Mouse (Mus musculus) ES-Bruce4 (cell line): ENCODE measurements at regions not wholly inside any gene's neighbourhood (a gene's known extent, or its start where the extent isn't known, plus 50 kb on each side); places are given as distances from the start of the nearest gene placed in this dataset.

Source experiments
- H3K27ac ChIP-seq: 2 replicates; pipeline ENCODE4 v1.5.1; 2012; ENCODE audit warnings: low read length, inconsistent platforms; ENCODE audit not compliant: insufficient read depth
- H3K27me3 ChIP-seq: 2 replicates; pipeline ENCODE4 v1.6.1; 2012; ENCODE audit warnings: mild to moderate bottlenecking, low read length, inconsistent platforms; ENCODE audit not compliant: control insufficient read depth, poor library complexity, insufficient read depth, severe bottlenecking
- H3K36me3 ChIP-seq: 2 replicates; pipeline ENCODE4 v1.6.1; 2012; ENCODE audit warnings: inconsistent platforms, mild to moderate bottlenecking, low read length, moderate library complexity; ENCODE audit not compliant: control insufficient read depth, poor library complexity, insufficient read depth, severe bottlenecking
- H3K4me1 ChIP-seq: one replicate; pipeline ENCODE4 v1.8.1; 2011; ENCODE audit warnings: low read length; ENCODE audit not compliant: control insufficient read depth, insufficient read depth
- H3K4me3 ChIP-seq: 2 replicates; pipeline ENCODE4 v1.5.1; 2011; ENCODE audit warnings: low read depth, mild to moderate bottlenecking, low read length
- H3K9ac ChIP-seq: 2 replicates; pipeline ENCODE4 v1.6.1; 2012; ENCODE audit warnings: low read depth, mild to moderate bottlenecking, inconsistent platforms; ENCODE audit not compliant: poor library complexity, severe bottlenecking
- H3K9me3 ChIP-seq: replicated peaks from 2 replicates; pipeline ENCODE4 v1.6.1; 2012; ENCODE audit warnings: mild to moderate bottlenecking, low read length, inconsistent platforms; ENCODE audit not compliant: control insufficient read depth, poor library complexity, insufficient read depth, severe bottlenecking
- CTCF ChIP-seq: IDR thresholded peaks from one replicate; pipeline ENCODE4 v1.8.1; 2011; ENCODE audit warnings: low read depth, low read length
- EP300 ChIP-seq: IDR thresholded peaks from 2 replicates; pipeline ENCODE4 v1.6.1; 2011; ENCODE audit warnings: low read depth, low read length; ENCODE audit not compliant: insufficient read depth
- POLR2A ChIP-seq: IDR thresholded peaks from one replicate; pipeline ENCODE4 v1.8.1; 2011; ENCODE audit warnings: low read length; ENCODE audit not compliant: insufficient read depth

DNA sequence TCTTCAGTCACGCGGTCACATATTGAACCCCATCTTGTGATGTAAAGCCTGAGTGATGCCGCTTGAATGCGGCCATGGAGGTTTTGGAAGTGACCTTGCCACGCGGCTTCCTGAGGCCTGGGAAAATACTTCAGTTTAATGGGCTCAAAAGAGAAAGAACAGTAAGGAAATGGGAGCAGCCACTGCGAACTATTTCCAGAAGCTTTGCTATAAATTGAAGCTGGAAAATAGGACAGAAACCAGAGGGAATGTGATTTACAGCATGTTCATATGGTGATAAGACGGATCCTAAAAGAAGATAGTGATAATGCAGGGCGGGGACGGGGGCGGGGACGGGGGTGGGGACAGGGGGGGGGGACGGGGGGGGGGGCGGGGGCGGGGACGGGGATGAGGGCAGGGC, 52.7 kb upstream of the Trpc4 start:
- TF ChIP-seq EP300 (no peak), CTCF (no peak), POLR2A (no peak)
- no peaks in the 10 kb centered on the region for H3K36me3 ChIP-seq
- no peak overlapping the region for H3K9ac ChIP-seq
- H3K27ac ChIP-seq, result no peak overlapping the region
- H3K4me3 ChIP-seq, result no peak overlapping the region
- no peaks in the 10 kb centered on the region for H3K4me1 ChIP-seq
- H3K9me3 ChIP-seq, result no peaks in the 10 kb centered on the region
- H3K27me3 ChIP-seq, result no peaks in the 10 kb centered on the region

DNA sequence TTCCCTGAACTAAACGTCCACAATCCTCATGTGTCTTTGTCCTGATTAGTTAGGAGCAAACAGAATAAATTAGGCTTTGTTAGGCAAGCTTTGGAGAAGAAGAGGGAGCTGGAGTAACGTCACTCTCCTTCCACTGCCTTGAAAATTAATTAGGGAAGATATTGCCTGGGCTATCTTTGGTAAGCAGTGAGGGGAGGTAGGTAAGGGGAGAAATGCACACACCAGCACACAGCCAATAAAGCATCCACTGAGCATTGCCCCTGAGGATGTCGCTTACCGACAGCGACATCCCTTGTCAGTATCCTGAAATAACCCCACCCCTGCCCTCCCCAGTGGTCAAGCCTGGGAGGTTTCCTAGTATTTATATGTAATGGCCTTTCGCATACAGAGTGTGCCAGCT, 72.2 kb upstream of the Trpc4 start:
- H3K27ac ChIP-seq, result no peak overlapping the region
- no peaks in the 10 kb centered on the region for H3K36me3 ChIP-seq
- no peaks in the 10 kb centered on the region for H3K27me3 ChIP-seq
- no peak overlapping the region for H3K9ac ChIP-seq
- no peaks in the 10 kb centered on the region for H3K9me3 ChIP-seq
- TF ChIP-seq CTCF (no peak), EP300 (no peak), POLR2A (no peak)
- no peaks in the 10 kb centered on the region for H3K4me1 ChIP-seq
- no peak overlapping the region for H3K4me3 ChIP-seq

DNA sequence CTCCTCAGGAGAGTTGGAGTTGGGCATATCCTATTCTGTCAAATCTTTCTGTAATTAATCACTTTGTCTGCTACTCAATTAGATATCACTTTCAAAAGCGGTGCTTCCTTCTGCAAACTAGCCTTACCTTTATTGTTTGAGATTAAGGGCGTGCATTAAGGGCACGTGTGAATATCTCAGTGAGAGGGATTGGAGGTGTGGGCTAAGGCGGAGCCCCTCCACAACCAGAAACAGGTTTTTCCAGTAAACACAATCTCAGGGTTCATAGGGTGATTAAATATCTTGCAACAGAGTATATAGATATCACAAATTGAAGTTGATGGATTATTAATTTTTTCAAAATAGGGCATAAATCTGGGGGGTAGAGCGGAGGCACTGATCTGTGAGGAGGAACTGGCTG, 79.4 kb upstream of the Trpc4 start:
- Histone ChIP-seq H3K4me3 (no peak overlapping the region), H3K27ac (no peak overlapping the region), H3K4me1 (no peaks in the 10 kb centered on the region), H3K9me3 (no peaks in the 10 kb centered on the region), H3K36me3 (no peaks in the 10 kb centered on the region), H3K9ac (no peak overlapping the region), H3K27me3 (no peaks in the 10 kb centered on the region; the same call in 1 of the 2 replicates)
- no peak for TF ChIP-seq CTCF
- no peak for TF ChIP-seq POLR2A
- no peak for TF ChIP-seq EP300

DNA sequence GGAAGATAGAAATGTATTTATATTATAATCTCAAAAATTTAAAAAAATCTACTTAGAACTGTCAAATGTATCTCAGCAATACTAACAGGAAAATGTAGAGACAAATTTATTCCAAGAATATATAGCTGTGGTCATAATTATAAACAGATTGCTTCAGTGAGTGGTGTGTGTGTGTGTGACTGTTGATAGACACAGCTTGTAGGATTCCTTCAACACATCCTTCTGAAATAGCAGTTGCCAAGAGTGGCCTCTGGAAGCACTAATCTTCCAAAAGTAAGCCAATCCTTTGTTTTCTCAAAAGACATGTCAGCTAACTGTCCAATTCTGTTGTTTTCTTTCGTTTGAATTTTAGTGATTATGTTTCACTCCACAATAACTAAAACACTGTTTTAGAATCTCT, 95.2 kb upstream of the Trpc4 start:
- H3K4me1 ChIP-seq, result no peaks in the 10 kb centered on the region
- no peak overlapping the region for H3K27ac ChIP-seq
- no peak for TF ChIP-seq EP300
- no peak for TF ChIP-seq CTCF
- no peak for TF ChIP-seq POLR2A
- no peaks in the 10 kb centered on the region for H3K27me3 ChIP-seq
- H3K4me3 ChIP-seq, result no peak overlapping the region
- no peak overlapping the region for H3K9ac ChIP-seq
- H3K9me3 ChIP-seq, result no peaks in the 10 kb centered on the region
- H3K36me3 ChIP-seq, result no peaks in the 10 kb centered on the region

DNA sequence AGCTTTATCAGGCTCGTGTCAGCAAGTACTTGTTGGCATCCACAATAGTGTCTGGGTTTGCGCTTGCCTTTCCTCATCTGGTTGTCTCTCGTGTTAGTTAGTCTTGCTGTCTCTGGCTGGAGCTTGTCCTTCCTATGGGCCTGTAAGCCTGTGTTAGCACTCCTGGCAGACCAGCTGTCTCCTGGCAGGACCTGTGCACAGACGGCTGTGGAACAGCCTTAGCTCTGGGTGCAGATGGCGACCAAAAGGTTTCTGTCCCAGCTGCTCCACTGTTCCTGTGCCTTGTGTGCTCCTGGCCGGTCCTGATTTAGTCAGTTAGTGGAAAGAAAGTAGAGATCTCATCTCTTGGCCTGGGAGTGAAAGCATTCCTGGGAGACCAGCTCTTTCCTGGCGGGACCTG, 101.5 kb upstream of the Trpc4 start:
- Histone ChIP-seq H3K4me3 (no peak overlapping the region), H3K27ac (no peak overlapping the region), H3K27me3 (no peaks in the 10 kb centered on the region), H3K9ac (no peak overlapping the region), H3K36me3 (no peaks in the 10 kb centered on the region), H3K4me1 (no peaks in the 10 kb centered on the region), H3K9me3 (no peaks in the 10 kb centered on the region)
- TF ChIP-seq POLR2A (no peak), CTCF (no peak), EP300 (no peak)

DNA sequence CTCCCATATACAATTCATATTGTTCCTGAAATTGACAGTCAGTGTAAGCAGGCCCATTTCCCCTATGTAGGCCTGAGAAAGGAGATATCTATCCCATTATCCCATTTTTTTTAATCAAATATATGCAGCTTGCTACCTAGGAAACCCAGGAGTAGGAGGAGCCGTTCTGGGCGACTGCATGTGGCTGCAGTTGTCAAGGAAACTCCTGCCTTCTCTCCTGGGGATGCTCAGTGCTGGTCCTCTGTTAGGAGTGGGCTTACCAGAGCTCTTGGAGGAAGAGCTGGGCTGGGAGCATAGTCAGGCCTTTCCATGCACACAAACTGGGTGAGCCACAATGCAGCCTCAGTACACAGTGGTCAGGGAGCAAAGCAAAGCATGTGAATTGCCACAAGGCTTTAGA, 106.5 kb upstream of the Trpc4 start:
- Histone ChIP-seq H3K27ac (no peak overlapping the region), H3K9me3 (no peaks in the 10 kb centered on the region), H3K4me3 (no peak overlapping the region), H3K27me3 (no peaks in the 10 kb centered on the region), H3K36me3 (no peaks in the 10 kb centered on the region), H3K9ac (no peak overlapping the region), H3K4me1 (no peaks in the 10 kb centered on the region)
- TF ChIP-seq POLR2A, result no peak
- TF ChIP-seq CTCF, result no peak
- TF ChIP-seq EP300, result no peak

DNA sequence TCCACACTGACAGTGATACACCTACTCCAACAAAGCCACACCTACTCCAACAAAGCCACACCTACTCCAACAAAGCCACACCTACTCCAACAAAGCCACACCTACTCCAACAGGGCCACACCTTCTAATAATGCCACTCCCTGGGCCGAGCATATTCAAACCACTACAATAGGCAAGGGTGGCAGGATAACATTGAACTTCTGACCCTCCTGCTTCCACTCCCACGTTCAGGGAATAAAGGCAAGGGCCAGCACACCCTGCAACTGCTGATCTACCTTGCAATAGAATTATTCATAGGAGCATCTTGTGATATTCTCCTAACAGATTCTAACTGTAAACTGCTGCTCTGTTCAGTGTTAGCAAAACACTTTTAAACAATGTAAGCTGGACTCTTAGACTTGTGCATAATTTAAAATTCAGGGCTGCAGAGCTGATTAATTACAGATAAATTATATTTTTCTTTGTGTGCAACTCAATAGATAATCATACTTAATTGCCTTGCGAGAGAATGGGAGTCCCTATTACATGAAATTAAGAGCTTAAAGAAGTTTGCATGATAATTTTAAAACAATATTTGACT, 107.7 kb upstream of the Trpc4 start:
- H3K9ac ChIP-seq, result no peak overlapping the region
- no peak overlapping the region for H3K4me3 ChIP-seq
- no peaks in the 10 kb centered on the region for H3K9me3 ChIP-seq
- no peaks in the 10 kb centered on the region for H3K27me3 ChIP-seq
- no peak overlapping the region for H3K27ac ChIP-seq
- TF ChIP-seq EP300 (no peak), POLR2A (no peak), CTCF (no peak)
- no peaks in the 10 kb centered on the region for H3K4me1 ChIP-seq
- H3K36me3 ChIP-seq, result no peaks in the 10 kb centered on the region
